Mouse (Mus musculus) T-helper 2 cell (primary cell): ENCODE measurements around the gene Lrrc19.
"Not testable (repeated sequence)": the region's sequence is repeated elsewhere in the genome, so short reads cannot be mapped to it uniquely, and the experiment has no call there.

Source experiments
- in situ Hi-C: fragments of 300-600 bp; cut with MboI, MseI; formaldehyde crosslinking; loops from one replicate; pipeline ENCODE4 v1.15.1; 2025; ENCODE audit warnings: high pct_unique_total_duplicates

Lrrc19 gene

GRCm38 (mm10) chr4:94649920-94650319 lies at the start of gene Lrrc19:
Gene Lrrc19 (minus strand): TSS chr4:94650144.
- in situ Hi-C loops: no loop called here

- in situ Hi-C loops: no loop called here
Observed at GRCm38 (mm10) chr4:94696368-94696767, 46.4 kb upstream of the Lrrc19 start.

GRCm38 (mm10) chr4:94692175-94692574 lies 42.2 kb upstream of the Lrrc19 start:
- in situ Hi-C loops: no loop called here

- in situ Hi-C loops: no loop called here
Observed at GRCm38 (mm10) chr4:94691078-94691477, 41.1 kb upstream of the Lrrc19 start.

- in situ Hi-C loops: not testable (repeated sequence)
Observed at GRCm38 (mm10) chr4:94689804-94690203, 39.9 kb upstream of the Lrrc19 start.

GRCm38 (mm10) chr4:94683305-94683704 lies 33.4 kb upstream of the Lrrc19 start:
- in situ Hi-C loops: no loop called here

GRCm38 (mm10) chr4:94682029-94682428 lies 32.1 kb upstream of the Lrrc19 start:
- in situ Hi-C loops: no loop called here

- in situ Hi-C loops: no loop called here
Observed at GRCm38 (mm10) chr4:94681181-94681580, 31.2 kb upstream of the Lrrc19 start.

- in situ Hi-C loops: no loop called here
Observed at GRCm38 (mm10) chr4:94680662-94681061, 30.7 kb upstream of the Lrrc19 start.

GRCm38 (mm10) chr4:94669718-94670117 lies 19.8 kb upstream of the Lrrc19 start:
- in situ Hi-C loops: no loop called here

GRCm38 (mm10) chr4:94650426-94651175 lies 657 bp upstream of the Lrrc19 start:
- in situ Hi-C loops: not testable (repeated sequence)

GRCm38 (mm10) chr4:94643141-94643540 lies 6.8 kb downstream of the Lrrc19 start:
- in situ Hi-C loops: no loop called here

- in situ Hi-C loops: no loop called here
Observed at GRCm38 (mm10) chr4:94620077-94620476, 29.9 kb downstream of the Lrrc19 start.

GRCm38 (mm10) chr4:94614627-94615006 lies 35.3 kb downstream of the Lrrc19 start:
- in situ Hi-C loops: no loop called here

GRCm38 (mm10) chr4:94613972-94614626 lies 35.8 kb downstream of the Lrrc19 start, which contains the start of gene Ift74:
Gene Ift74 (plus strand): TSS chr4:94614491.
- in situ Hi-C loops: no loop called here

GRCm38 (mm10) chr4:94610339-94610738 lies 39.6 kb downstream of the Lrrc19 start:
- in situ Hi-C loops: no loop called here

- in situ Hi-C loops: no loop called here
Observed at GRCm38 (mm10) chr4:94605591-94605990, 44.4 kb downstream of the Lrrc19 start.

- in situ Hi-C loops: no loop called here
Observed at GRCm38 (mm10) chr4:94604452-94605019, 45.4 kb downstream of the Lrrc19 start.

GRCm38 (mm10) chr4:94603031-94603629 lies 46.8 kb downstream of the Lrrc19 start, which contains the start of gene Plaa:
Gene Plaa (minus strand): TSS chr4:94603244.
- in situ Hi-C loops: no loop called here

GRCm38 (mm10) chr4:94602496-94603030 lies 47.4 kb downstream of the Lrrc19 start:
- in situ Hi-C loops: no loop called here

GRCm38 (mm10) chr4:94601395-94601794 lies 48.5 kb downstream of the Lrrc19 start:
- in situ Hi-C loops: no loop called here

GRCm38 (mm10) chr4:94592709-94593108 lies 57.2 kb downstream of the Lrrc19 start:
- in situ Hi-C loops: loop anchor here (25.0 kb wide), 1 partner anchor 370 kb away; no protein-coding TSS in a partner anchor
